ENCODE assay signal across 18 mouse cellular contexts in the genomic region with DNA sequence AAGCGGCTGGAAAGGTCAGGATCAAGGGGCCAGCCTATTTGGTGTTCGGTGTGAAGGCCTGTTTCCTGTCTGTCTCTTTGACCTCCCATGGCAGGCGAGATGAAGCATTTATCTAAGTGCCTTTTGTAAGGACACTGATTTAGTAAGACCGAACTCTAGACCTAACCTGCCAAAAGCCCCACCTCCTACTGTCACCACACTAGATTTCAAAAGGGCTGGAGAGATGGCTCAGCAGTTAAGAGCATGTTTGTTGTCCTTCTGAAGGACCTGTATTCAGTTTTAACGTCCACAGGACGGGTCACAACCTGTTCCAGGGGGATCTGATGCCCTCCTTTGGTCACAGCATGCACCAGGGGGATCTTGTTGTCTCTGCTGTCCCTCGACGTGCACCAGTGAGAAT. TPM values are rescaled to one million over a fixed set of nuclear protein-coding genes. Genes with fewer than 3 reads are reported as not detected.
"Had no signal": no experiment of that assay in that cellular context is flagged by ENCODE, and none has a peak within 500 bp of the region (broad histone marks: within the 10 kb centered on the region; RNA-seq: fewer than 3 reads in every experiment).

No protein-coding gene starts in this region.

- H3K9me3 ChIP-seq: intestine, embryonic 15.5 days; liver, embryonic 15.5 days; lung, embryonic 15.5 days had no signal

- H3K27me3 ChIP-seq: intestine, embryonic 15.5 days; liver, embryonic 15.5 days; lung, embryonic 15.5 days; midbrain, embryonic 13.5 days; neural tube, embryonic 15.5 days had no signal

- H3K27ac ChIP-seq: intestine, embryonic 15.5 days; layer of hippocampus, adult 2 months; liver, embryonic 15.5 days; lung, embryonic 15.5 days; midbrain, embryonic 13.5 days; neural tube, embryonic 15.5 days had no signal

- H3K36me3 ChIP-seq: lung, embryonic 15.5 days had no signal

- H3K4me2 ChIP-seq: intestine, embryonic 15.5 days; liver, embryonic 15.5 days; lung, embryonic 15.5 days; midbrain, embryonic 13.5 days; neural tube, embryonic 15.5 days had no signal

- H3K9ac ChIP-seq: intestine, embryonic 15.5 days; liver, embryonic 15.5 days; lung, embryonic 15.5 days; midbrain, embryonic 13.5 days; neural tube, embryonic 15.5 days had no signal

- H3K4me3 ChIP-seq: intestine, embryonic 15.5 days; layer of hippocampus, adult 2 months; liver, embryonic 15.5 days; lung, embryonic 15.5 days; midbrain, embryonic 13.5 days; neural tube, embryonic 15.5 days had no signal

- ATAC-seq: intestine, embryonic 15.5 days; midbrain, embryonic 13.5 days had no signal

- H3K4me1 ChIP-seq: intestine, embryonic 15.5 days had no signal

- DNase-seq: kidney, adult 18-20 months; kidney, postnatal 10 days; kidney, postnatal 4 days; left cerebral cortex, postnatal 4 days; lung, postnatal 14 days; right cerebral cortex, adult 18-20 months; right cerebral cortex, postnatal 25 days had no signal

RNA-seq across cellular contexts. Expression of a gene that starts 21.3 kb away (rescaled TPM):
- total RNA-seq: layer of hippocampus, adult 2 months; layer of hippocampus, postnatal 10 days; left cerebral cortex, adult 18-20 months; left cerebral cortex, postnatal 10 days; left cerebral cortex, postnatal 4 days; midbrain, postnatal 0 days had no signal
- polyA plus RNA-seq: limb, embryonic 14.5 days; neural tube, embryonic 15.5 days had no signal
